Mouse (Mus musculus) layer of hippocampus, adult 9-11 months (tissue): ENCODE measurements at regions not wholly inside any gene's neighbourhood (a gene's known extent, or its start where the extent isn't known, plus 50 kb on each side); places are given as distances from the start of the nearest gene placed in this dataset.
"Not testable (repeated sequence)": the region's sequence is repeated elsewhere in the genome, so short reads cannot be mapped to it uniquely, and the experiment has no call there.

Experiments
- DNase-seq: peaks from one replicate; pipeline ENCODE4 v3.0.0; 2022

- no peak for DNase-seq
These were observed 576.4 kb downstream of the Nyap2 start for GRCm38 (mm10) chr1:81652990-81653717.

GRCm38 (mm10) chr1:81661245-81661644 is 571.7 kb upstream of the Gm9747 start:
- no peak for DNase-seq

GRCm38 (mm10) chr1:81671142-81671541 is 561.8 kb upstream of the Gm9747 start:
- no peak for DNase-seq

- DNase-seq = no peak
These were observed 561.2 kb upstream of the Gm9747 start for GRCm38 (mm10) chr1:81671725-81672124.

- DNase-seq = no peak
These were observed 557.2 kb upstream of the Gm9747 start for GRCm38 (mm10) chr1:81675576-81676342.

- DNase-seq = no peak
These were observed 555.0 kb upstream of the Gm9747 start for GRCm38 (mm10) chr1:81677768-81678400.

GRCm38 (mm10) chr1:81696129-81696528 is 536.8 kb upstream of the Gm9747 start:
- no peak for DNase-seq

GRCm38 (mm10) chr1:81709169-81709568 is 523.7 kb upstream of the Gm9747 start:
- DNase-seq = no peak

GRCm38 (mm10) chr1:81717091-81717490 is 515.8 kb upstream of the Gm9747 start:
- DNase-seq = no peak

- DNase-seq = no peak
These were observed 514.7 kb upstream of the Gm9747 start for GRCm38 (mm10) chr1:81718233-81718632.

- no peak for DNase-seq
These were observed 508.1 kb upstream of the Gm9747 start for GRCm38 (mm10) chr1:81724859-81725258.

GRCm38 (mm10) chr1:81726268-81727132 is 506.4 kb upstream of the Gm9747 start:
- no peak for DNase-seq

- no peak for DNase-seq
These were observed 495.6 kb upstream of the Gm9747 start for GRCm38 (mm10) chr1:81737111-81737833.

- DNase-seq = no peak
These were observed 494.5 kb upstream of the Gm9747 start for GRCm38 (mm10) chr1:81738384-81738783.

- DNase-seq = no peak
These were observed 493.5 kb upstream of the Gm9747 start for GRCm38 (mm10) chr1:81739392-81739791.

- DNase-seq = no peak
These were observed 492.9 kb upstream of the Gm9747 start for GRCm38 (mm10) chr1:81739981-81740380.

- not testable (repeated sequence) for DNase-seq
These were observed 491.0 kb upstream of the Gm9747 start for GRCm38 (mm10) chr1:81741882-81742281.

- DNase-seq = peak; percentile 3
These were observed 488.4 kb upstream of the Gm9747 start for GRCm38 (mm10) chr1:81744524-81744923.

- no peak for DNase-seq
These were observed 487.6 kb upstream of the Gm9747 start for GRCm38 (mm10) chr1:81745024-81745960.

GRCm38 (mm10) chr1:81746013-81746412 is 486.9 kb upstream of the Gm9747 start:
- DNase-seq = no peak

GRCm38 (mm10) chr1:81747025-81747424 is 485.9 kb upstream of the Gm9747 start:
- DNase-seq = no peak
